Comparison of ENCODE assay signal across 10 mouse cellular contexts in genomic region chr8:122548331-122548730, GRCm38 (mm10). TPM values are rescaled to one million over a fixed set of nuclear protein-coding genes. Genes with fewer than 3 reads are reported as not detected.
DNase-seq lines count a peak whose midpoint lies in the region; ATAC-seq and TF ChIP-seq lines count a peak whose summit lies in the region.
"Had no signal": no experiment of that assay in that cellular context is flagged by ENCODE, and none has a peak within 500 bp of the region (broad histone marks: within the 10 kb centered on the region; RNA-seq: fewer than 3 reads in every experiment).

No protein-coding gene starts in this region.

- no peak overlapping the region for H3K4me3 ChIP-seq in hindbrain, embryonic 13.5 days
- H3K4me3 ChIP-seq in hindbrain, embryonic 16.5 days (ENCODE audit: low read length): no peak overlapping the region
- peak overlapping the region; percentile 4 to 86 (median 40) for H3K4me3 ChIP-seq in CH12.LX (replicated peaks in 1 of 3; ENCODE audit: low read depth in 2 of 3, low read length in 2 of 3, poor library complexity in 1 of 3)
- H3K4me3 ChIP-seq in liver, embryonic 13.5 days (replicated peaks): peak overlapping the region; percentile 99

- in situ Hi-C loops in CH12.LX (cut with MboI; ENCODE audit: low pct_ligation_motif_present, low pct_unique_long_range_greater_than_20kb, low sequenced_read_pairs): loop anchor here (5.0 kb wide), 1 partner anchor 46 kb away; no protein-coding TSS in a partner anchor

- no peak for TF ChIP-seq RAD21 in CH12.LX (IDR thresholded peaks at IDR 0.05; ENCODE audit: low read depth, low read length)

- no peak overlapping the region for H3K9ac ChIP-seq in hindbrain, embryonic 13.5 days
- no peak overlapping the region for H3K9ac ChIP-seq in hindbrain, embryonic 16.5 days (ENCODE audit: low read depth, low read length)
- H3K9ac ChIP-seq in CH12.LX (ENCODE audit: insufficient read depth, low read depth): peak overlapping the region; percentile 39
- peak overlapping the region; percentile 99 for H3K9ac ChIP-seq in liver, embryonic 13.5 days

- peaks cover 49% of the 10 kb centered on the region for H3K27me3 ChIP-seq in hindbrain, embryonic 13.5 days
- H3K27me3 ChIP-seq in hindbrain, embryonic 16.5 days (replicated peaks; ENCODE audit: control insufficient read depth, insufficient read depth, low read length): peaks cover 16% of the 10 kb centered on the region
- H3K27me3 ChIP-seq in CH12.LX (replicated peaks): no peaks in the 10 kb centered on the region
- no peaks in the 10 kb centered on the region for H3K27me3 ChIP-seq in liver, embryonic 13.5 days

- no peak for DNase-seq in CH12.LX (ENCODE audit: extremely low read depth)
- DNase-seq in T-cell, adult 2 months (ENCODE audit: low spot score): peak; percentile 22
- no peak for DNase-seq in liver, embryonic 13.5 days
- DNase-seq in right cerebral cortex, adult 2 months (ENCODE audit: low spot score in 2 of 2): no peak
- DNase-seq in embryo, embryonic 10 days (ENCODE audit: low spot score): no peak
- no peak for DNase-seq in right cerebral cortex, adult 18-20 months
- DNase-seq: kidney, adult 18-20 months had no signal

- ATAC-seq in hindbrain, embryonic 13.5 days (ENCODE audit: low FRiP score): no peak
- no peak for ATAC-seq in hindbrain, embryonic 16.5 days
- ATAC-seq in liver, embryonic 13.5 days (ENCODE audit: low read depth): no peak
- ATAC-seq: forebrain, embryonic 16.5 days had no signal

- H3K79me2 ChIP-seq in CH12.LX (replicated peaks; ENCODE audit: control insufficient read depth, extremely low read depth, insufficient read depth, poor library complexity, severe bottlenecking): peaks cover 46% of the 10 kb centered on the region

- TF ChIP-seq CTCF in CH12.LX (conservative IDR thresholded peaks at IDR 0.05 in 1 of 2, IDR thresholded peaks at IDR 0.05 in 1 of 2; ENCODE audit: low read depth in 2 of 2, low read length in 2 of 2): no peak

- WGBS in hindbrain, embryonic 13.5 days: 78% methylated on average over 13 of the region's 13 CpGs
- 79% methylated on average over 13 of the region's 13 CpGs for WGBS in hindbrain, embryonic 16.5 days
- WGBS in liver, embryonic 13.5 days (ENCODE audit: insufficient replicate concordance): 32% methylated on average over 13 of the region's 13 CpGs

- no peak overlapping the region for H3K27ac ChIP-seq in hindbrain, embryonic 13.5 days
- H3K27ac ChIP-seq in hindbrain, embryonic 16.5 days (ENCODE audit: low read depth, low read length): no peak overlapping the region
- H3K27ac ChIP-seq in CH12.LX (ENCODE audit: insufficient read depth, low read depth): peak overlapping the region; percentile 91
- H3K27ac ChIP-seq in liver, embryonic 13.5 days: peak overlapping the region; percentile 99

- H3K9me3 ChIP-seq in hindbrain, embryonic 13.5 days: no peaks in the 10 kb centered on the region
- H3K9me3 ChIP-seq in hindbrain, embryonic 16.5 days (ENCODE audit: control insufficient read depth, low read length): no peaks in the 10 kb centered on the region
- H3K9me3 ChIP-seq in CH12.LX (replicated peaks; ENCODE audit: low read length): peaks cover 4% of the 10 kb centered on the region
- no peaks in the 10 kb centered on the region for H3K9me3 ChIP-seq in liver, embryonic 13.5 days (replicated peaks)

- 0 out of 2 replicates have a peak overlapping the region, but pooled peaks have one; percentile 6 for H3K4me2 ChIP-seq in hindbrain, embryonic 13.5 days
- H3K4me2 ChIP-seq in hindbrain, embryonic 16.5 days (ENCODE audit: low read length): no peak overlapping the region
- H3K4me2 ChIP-seq in CH12.LX (ENCODE audit: insufficient read depth, low read depth, poor library complexity, severe bottlenecking): peak overlapping the region; percentile 67
- peak overlapping the region; percentile 99 for H3K4me2 ChIP-seq in liver, embryonic 13.5 days

- H3K4me1 ChIP-seq in hindbrain, embryonic 13.5 days (replicated peaks): peaks cover 21% of the 10 kb centered on the region
- H3K4me1 ChIP-seq in hindbrain, embryonic 16.5 days (ENCODE audit: control insufficient read depth, insufficient read depth, low read depth, low read length): peaks cover 18% of the 10 kb centered on the region
- peaks cover 16 to 43% of the 10 kb centered on the region in 2 experiments for H3K4me1 ChIP-seq in CH12.LX (ENCODE audit: control insufficient read depth in 1 of 2, insufficient read depth in 2 of 2)
- peaks cover 80% of the 10 kb centered on the region for H3K4me1 ChIP-seq in liver, embryonic 13.5 days (replicated peaks)

- TF ChIP-seq POLR2A in CH12.LX (IDR thresholded peaks at IDR 0.05; ENCODE audit: low read depth, low read length): no peak

- dilution Hi-C loops in CH12.LX (cut with MboI; ENCODE audit: extremely low pct_ligation_motif_present, extremely low pct_unique_long_range_greater_than_20kb, low sequenced_read_pairs): no loop called here

- no peaks in the 10 kb centered on the region for H3K36me3 ChIP-seq in hindbrain, embryonic 13.5 days
- no peaks in the 10 kb centered on the region for H3K36me3 ChIP-seq in hindbrain, embryonic 16.5 days (ENCODE audit: control insufficient read depth, insufficient read depth, low read length)
- peaks cover 0 to 22% of the 10 kb centered on the region in 2 experiments for H3K36me3 ChIP-seq in CH12.LX (replicated peaks in 1 of 2; ENCODE audit: control insufficient read depth in 1 of 2, insufficient read depth in 1 of 2, low read length in 1 of 2)
- H3K36me3 ChIP-seq in liver, embryonic 13.5 days: peaks cover 24% of the 10 kb centered on the region

- TF ChIP-seq EP300 in CH12.LX (IDR thresholded peaks at IDR 0.05; ENCODE audit: low read length): no peak

TF ChIP-seq in CH12.LX, 34 proteins besides CTCF, POLR2A, EP300 and RAD21:
- TF ChIP-seq KAT2A (IDR thresholded peaks at IDR 0.05; ENCODE audit: insufficient replicate concordance, low read length) (no peak), JUN (IDR thresholded peaks at IDR 0.05; ENCODE audit: insufficient read depth, low read depth, low read length) (no peak), HCFC1 (IDR thresholded peaks at IDR 0.05; ENCODE audit: low read depth, low read length) (no peak), SMC3 (IDR thresholded peaks at IDR 0.05; ENCODE audit: low read depth, low read length) (no peak), ZNF384 (IDR thresholded peaks at IDR 0.05; ENCODE audit: low read depth, low read length) (no peak)

RNA-seq across cellular contexts. Expression of gene Piezo1, which starts 2.8 kb away (rescaled TPM):
- polyA plus RNA-seq in hindbrain, embryonic 13.5 days (2015; fragmentation: Nextera tagmentation; extraction: Ambion mirVana): 2.5 and 3.2 TPM in 2 replicates
- 1.7 and 3.5 TPM in 2 replicates for polyA plus RNA-seq in hindbrain, embryonic 16.5 days (2015; fragmentation: Nextera tagmentation; extraction: Ambion mirVana)
- total RNA-seq in CH12.LX (2012; rRNA removed): 52.1 and 59.7 TPM in 2 replicates
- 15.1 and 21.1 TPM in 2 replicates for total RNA-seq in CH12.LX (2014; rRNA removed)
- 26.5 and 41.6 TPM in 2 replicates for polyA plus RNA-seq in CH12.LX (2012; ENCODE audit: insufficient read length, low read depth)
- 13.9 and 14.2 TPM in 2 replicates for polyA plus RNA-seq in liver, embryonic 13.5 days (2015; fragmentation: Nextera tagmentation; extraction: Ambion mirVana)

RNA-seq across cellular contexts. Expression of gene Cdt1, which starts 19.5 kb away (rescaled TPM):
- 9.9 and 10.4 TPM in 2 replicates for polyA plus RNA-seq in hindbrain, embryonic 13.5 days (2015; fragmentation: Nextera tagmentation; extraction: Ambion mirVana)
- 8.0 and 11.4 TPM in 2 replicates for polyA plus RNA-seq in hindbrain, embryonic 16.5 days (2015; fragmentation: Nextera tagmentation; extraction: Ambion mirVana)
- total RNA-seq in CH12.LX (2012; rRNA removed) (50.0 and 53.7 TPM in 2 replicates), CH12.LX (2014; rRNA removed) (46.0 and 54.2 TPM in 2 replicates)
- 57.6 and 67.3 TPM in 2 replicates for polyA plus RNA-seq in CH12.LX (2012; ENCODE audit: insufficient read length, low read depth)
- polyA plus RNA-seq in liver, embryonic 13.5 days (2015; fragmentation: Nextera tagmentation; extraction: Ambion mirVana): 60.6 and 64.3 TPM in 2 replicates

RNA-seq across cellular contexts. Expression of gene Aprt, which starts 28.4 kb away (rescaled TPM):
- 153 and 157 TPM in 2 replicates for polyA plus RNA-seq in hindbrain, embryonic 13.5 days (2015; fragmentation: Nextera tagmentation; extraction: Ambion mirVana)
- 202 and 203 TPM in 2 replicates for polyA plus RNA-seq in hindbrain, embryonic 16.5 days (2015; fragmentation: Nextera tagmentation; extraction: Ambion mirVana)
- 524 and 653 TPM in 2 replicates for total RNA-seq in CH12.LX (2012; rRNA removed)
- 453 and 516 TPM in 2 replicates for total RNA-seq in CH12.LX (2014; rRNA removed)
- 543 and 561 TPM in 2 replicates for polyA plus RNA-seq in CH12.LX (2012; ENCODE audit: insufficient read length, low read depth)
- polyA plus RNA-seq in liver, embryonic 13.5 days (2015; fragmentation: Nextera tagmentation; extraction: Ambion mirVana): 198 and 218 TPM in 2 replicates

Comparison
In these comparisons a context has a peak if more than half of its experiments do, and no peak if none do; other contexts are left out.
1. H3K27ac ChIP-seq: peak in CH12.LX (single experiment) and liver, embryonic 13.5 days (single experiment); none in hindbrain, embryonic 13.5 days (single experiment) and hindbrain, embryonic 16.5 days (single experiment).
2. H3K4me3 ChIP-seq: peak in CH12.LX (3 of 3) and liver, embryonic 13.5 days (single experiment); none in hindbrain, embryonic 13.5 days (single experiment) and hindbrain, embryonic 16.5 days (single experiment).
3. H3K9ac ChIP-seq: peak in CH12.LX (single experiment) and liver, embryonic 13.5 days (single experiment); none in hindbrain, embryonic 13.5 days (single experiment) and hindbrain, embryonic 16.5 days (single experiment).